Comparison of ENCODE assay signal across 8 mouse cellular contexts in genomic region chr2:30981790-30982513, GRCm38 (mm10). TPM values are rescaled to one million over a fixed set of nuclear protein-coding genes. Genes with fewer than 3 reads are reported as not detected.
DNase-seq lines count a peak whose midpoint lies in the region; ATAC-seq and TF ChIP-seq lines count a peak whose summit lies in the region.

Gene BC005624 (minus strand): TSS chr2:30982201.
Gene Usp20 (plus strand): TSS chr2:30982279.

- H3K9ac ChIP-seq in embryonic facial prominence, embryonic 13.5 days = peak within 1 kb of the TSS; percentile 75
- peak within 1 kb of the TSS; percentile 60 for H3K9ac ChIP-seq in limb, embryonic 12.5 days (replicated peaks)
- peak within 1 kb of the TSS; percentile 70 for H3K9ac ChIP-seq in midbrain, embryonic 15.5 days

- no peaks in the 10 kb centered on the region for H3K27me3 ChIP-seq in embryonic facial prominence, embryonic 13.5 days
- no peaks in the 10 kb centered on the region for H3K27me3 ChIP-seq in kidney, adult 2 months (replicated peaks; ENCODE audit: control insufficient read depth, insufficient read depth, low read length)
- H3K27me3 ChIP-seq in limb, embryonic 12.5 days = no peaks in the 10 kb centered on the region
- no peaks in the 10 kb centered on the region for H3K27me3 ChIP-seq in midbrain, embryonic 15.5 days (replicated peaks)
- H3K27me3 ChIP-seq in spleen, adult 2 months (ENCODE audit: control insufficient read depth, insufficient read depth, low read length) = no peaks in the 10 kb centered on the region

- H3K4me2 ChIP-seq in embryonic facial prominence, embryonic 13.5 days = peak within 1 kb of the TSS; percentile 80
- H3K4me2 ChIP-seq in limb, embryonic 12.5 days = peak within 1 kb of the TSS; percentile 67
- H3K4me2 ChIP-seq in midbrain, embryonic 15.5 days = peak within 1 kb of the TSS; percentile 75

- peak; percentile 98 for ATAC-seq in embryonic facial prominence, embryonic 13.5 days (ENCODE audit: insufficient number of reproducible peaks, insufficient read depth, low FRiP score, low TSS enrichment, low read depth)
- ATAC-seq in limb, embryonic 12.5 days (ENCODE audit: insufficient number of reproducible peaks, insufficient read depth, low FRiP score, low TSS enrichment, low read depth) = peak; percentile 99
- ATAC-seq in midbrain, embryonic 15.5 days (replicated peaks) = peak; percentile 97

- WGBS in embryonic facial prominence, embryonic 13.5 days = under 1% methylated on average over 66 of the region's 66 CpGs
- WGBS in kidney, adult 2 months = under 1% methylated on average over 66 of the region's 66 CpGs
- WGBS in limb, embryonic 12.5 days = under 1% methylated on average over 66 of the region's 66 CpGs
- under 1% methylated on average over 66 of the region's 66 CpGs for WGBS in midbrain, embryonic 15.5 days
- WGBS in spleen, adult 2 months = under 1% methylated on average over 66 of the region's 66 CpGs

- TF ChIP-seq CTCF in kidney, adult 2 months (conservative IDR thresholded peaks at IDR 0.05; ENCODE audit: insufficient read depth, insufficient read length, low read depth, low read length) = no peak
- TF ChIP-seq CTCF in spleen, adult 2 months (IDR thresholded peaks at IDR 0.05; ENCODE audit: extremely low read depth, insufficient read depth, insufficient read length, insufficient replicate concordance) = no peak

- H3K27ac ChIP-seq in embryonic facial prominence, embryonic 13.5 days = peak within 1 kb of the TSS; percentile 11
- H3K27ac ChIP-seq in kidney, adult 2 months (ENCODE audit: insufficient read depth, low read depth, low read length) = no peak within 1 kb of the TSS; the same call in 1 of the 2 replicates
- 0 out of 2 replicates have a peak within 1 kb of the TSS, but pooled peaks have one; percentile 23 for H3K27ac ChIP-seq in limb, embryonic 12.5 days
- H3K27ac ChIP-seq in midbrain, embryonic 15.5 days = peak within 1 kb of the TSS; percentile 82
- H3K27ac ChIP-seq in spleen, adult 2 months (ENCODE audit: insufficient read depth, low read length) = peak within 1 kb of the TSS; percentile 21

- H3K4me3 ChIP-seq in embryonic facial prominence, embryonic 13.5 days = peak within 1 kb of the TSS; percentile 84
- peak within 1 kb of the TSS; percentile 77 for H3K4me3 ChIP-seq in kidney, adult 2 months (ENCODE audit: insufficient read depth, low read depth, low read length)
- H3K4me3 ChIP-seq in limb, embryonic 12.5 days (replicated peaks) = peak within 1 kb of the TSS; percentile 83
- peak within 1 kb of the TSS; percentile 88 for H3K4me3 ChIP-seq in midbrain, embryonic 15.5 days
- peak within 1 kb of the TSS; percentile 89 for H3K4me3 ChIP-seq in spleen, adult 2 months (ENCODE audit: extremely low read depth, insufficient read depth, insufficient read length)

- H3K4me1 ChIP-seq in embryonic facial prominence, embryonic 13.5 days = peaks cover 22% of the 10 kb centered on the region
- peaks cover 9% of the 10 kb centered on the region for H3K4me1 ChIP-seq in kidney, adult 2 months (ENCODE audit: control insufficient read depth, insufficient read depth, low read length)
- peaks cover 28% of the 10 kb centered on the region for H3K4me1 ChIP-seq in limb, embryonic 12.5 days (replicated peaks)
- H3K4me1 ChIP-seq in midbrain, embryonic 15.5 days = peaks cover 29% of the 10 kb centered on the region
- H3K4me1 ChIP-seq in spleen, adult 2 months (ENCODE audit: control insufficient read depth, insufficient read depth, insufficient read length) = no peaks in the 10 kb centered on the region

- peaks cover 34% of the 10 kb centered on the region for H3K36me3 ChIP-seq in embryonic facial prominence, embryonic 13.5 days
- H3K36me3 ChIP-seq in kidney, adult 2 months (ENCODE audit: control insufficient read depth, insufficient read depth, low read length) = no peaks in the 10 kb centered on the region
- H3K36me3 ChIP-seq in limb, embryonic 12.5 days = peaks cover 34% of the 10 kb centered on the region
- H3K36me3 ChIP-seq in midbrain, embryonic 15.5 days (replicated peaks) = peaks cover 23% of the 10 kb centered on the region
- H3K36me3 ChIP-seq in spleen, adult 2 months (ENCODE audit: control insufficient read depth, insufficient read depth, low read length) = peaks cover 12% of the 10 kb centered on the region

- peak; percentile 100 for DNase-seq in 3134 (ENCODE audit: extremely low read depth, insufficient read length, low spot score)
- DNase-seq in adrenal gland, postnatal 36 days = peak; percentile 100
- peak; percentile 98 to 100 for DNase-seq in heart, adult 18-20 months
- DNase-seq in kidney, adult 2 months = peak; percentile 100
- DNase-seq in spleen, adult 2 months (ENCODE audit: low read depth in 1 of 2, low spot score in 2 of 2) = peak; percentile 99 to 100

- H3K9me3 ChIP-seq in embryonic facial prominence, embryonic 13.5 days = no peaks in the 10 kb centered on the region
- no peaks in the 10 kb centered on the region for H3K9me3 ChIP-seq in limb, embryonic 12.5 days
- H3K9me3 ChIP-seq in midbrain, embryonic 15.5 days = no peaks in the 10 kb centered on the region

- peak; percentile 79 for TF ChIP-seq POLR2A in kidney, adult 2 months (IDR thresholded peaks at IDR 0.05; ENCODE audit: low read depth, low read length)
- peak; percentile 29 for TF ChIP-seq POLR2A in spleen, adult 2 months (IDR thresholded peaks at IDR 0.05; ENCODE audit: low read depth, low read length)

RNA-seq across cellular contexts. Expression of gene BC005624, which starts in this region (rescaled TPM):
- 10 to 100 TPM; 38.9 to 42.8 TPM for total RNA-seq in adrenal gland, postnatal 36 days (2021)
- 64.2 and 70.1 TPM in 2 replicates for polyA plus RNA-seq in embryonic facial prominence, embryonic 13.5 days (2015; fragmentation: Nextera tagmentation; extraction: Ambion mirVana)
- total RNA-seq in heart, adult 18-20 months (2021) = 10 to 100 TPM; 19.4 to 22.9 TPM
- polyA plus RNA-seq in kidney, adult 2 months (2012; rRNA removed) = 21.6 and 27.3 TPM in 2 replicates
- polyA plus RNA-seq in limb, embryonic 12.5 days (2016; fragmentation: Nextera tagmentation; extraction: Ambion mirVana) = 55.9 and 57.8 TPM in 2 replicates
- polyA plus RNA-seq in midbrain, embryonic 15.5 days (2015; fragmentation: Nextera tagmentation; extraction: Ambion mirVana) = 96.4 and 100 TPM in 2 replicates
- polyA plus RNA-seq in spleen, adult 2 months (2012; rRNA removed) = 14.5 and 16.7 TPM in 2 replicates

RNA-seq across cellular contexts. Expression of gene Usp20, which starts in this region (rescaled TPM):
- 10 to 100 TPM; 23.3 to 30.9 TPM for total RNA-seq in adrenal gland, postnatal 36 days (2021)
- polyA plus RNA-seq in embryonic facial prominence, embryonic 13.5 days (2015; fragmentation: Nextera tagmentation; extraction: Ambion mirVana) = 23.5 and 25.6 TPM in 2 replicates
- total RNA-seq in heart, adult 18-20 months (2021) = 10 to 100 TPM; 50.1 to 53.8 TPM
- 40.0 and 43.9 TPM in 2 replicates for polyA plus RNA-seq in kidney, adult 2 months (2012; rRNA removed)
- 18.5 and 20.6 TPM in 2 replicates for polyA plus RNA-seq in limb, embryonic 12.5 days (2016; fragmentation: Nextera tagmentation; extraction: Ambion mirVana)
- polyA plus RNA-seq in midbrain, embryonic 15.5 days (2015; fragmentation: Nextera tagmentation; extraction: Ambion mirVana) = 50.2 and 55.5 TPM in 2 replicates
- 9.8 and 11.5 TPM in 2 replicates for polyA plus RNA-seq in spleen, adult 2 months (2012; rRNA removed)
